Mouse (Mus musculus): ENCODE results near the gene Slc25a30. TPM values are rescaled to one million over a fixed set of nuclear protein-coding genes. Genes with fewer than 3 reads are reported as not detected.
A peak's percentile ranks its signal among the peaks of the same experiment; 100 is the strongest.

The Slc25a30 gene
- polyA plus RNA-seq, 1 experiment from 2014 or later: 6.0 TPM

DNA sequence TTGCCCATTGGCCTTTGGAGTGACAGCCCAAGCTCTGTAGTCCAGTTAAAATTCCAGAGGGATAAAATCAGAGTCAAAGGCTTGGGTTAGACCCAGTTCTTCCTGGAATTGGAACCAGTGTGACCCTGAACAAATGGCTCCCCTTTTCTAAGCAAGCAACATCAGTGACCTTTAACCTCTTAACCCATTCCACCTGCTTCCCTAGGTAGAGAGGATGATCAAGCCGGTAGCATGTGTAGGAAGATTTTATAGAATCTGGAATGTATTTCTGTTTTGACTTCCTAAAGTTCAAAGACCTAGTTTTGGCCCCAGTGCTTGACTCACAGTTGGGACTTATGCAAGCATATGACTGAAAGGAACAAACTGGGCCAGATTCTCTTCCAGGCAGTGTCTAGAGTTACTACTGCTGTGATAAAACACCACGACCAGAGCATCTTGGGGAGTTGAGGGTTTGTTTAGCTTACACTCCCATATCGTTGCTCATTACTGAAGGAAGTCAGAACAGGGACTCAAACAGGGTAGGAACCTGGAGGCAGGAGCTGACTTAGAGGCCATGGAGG lies 40.1 kb upstream of the Slc25a30 start:
- no peak overlapping the region for H3K4me2 ChIP-seq
- H3K36me3 ChIP-seq: no peaks in the 10 kb centered on the region
- H3K4me3 ChIP-seq: no peak overlapping the region
- no peak overlapping the region for H3K9ac ChIP-seq
- H3K27me3 ChIP-seq (replicated peaks): peaks cover 8% of the 10 kb centered on the region; the same call in 1 of the 2 replicates
- ATAC-seq (ENCODE audit: insufficient number of reproducible peaks, low FRiP score): no peak
- H3K27ac ChIP-seq (ENCODE audit: poor library complexity, severe bottlenecking): no peak overlapping the region
- H3K9me3 ChIP-seq (replicated peaks): no peaks in the 10 kb centered on the region
- WGBS: 67% methylated on average over 3 of the region's 3 CpGs
- H3K4me1 ChIP-seq (replicated peaks): peaks cover 14% of the 10 kb centered on the region

DNA sequence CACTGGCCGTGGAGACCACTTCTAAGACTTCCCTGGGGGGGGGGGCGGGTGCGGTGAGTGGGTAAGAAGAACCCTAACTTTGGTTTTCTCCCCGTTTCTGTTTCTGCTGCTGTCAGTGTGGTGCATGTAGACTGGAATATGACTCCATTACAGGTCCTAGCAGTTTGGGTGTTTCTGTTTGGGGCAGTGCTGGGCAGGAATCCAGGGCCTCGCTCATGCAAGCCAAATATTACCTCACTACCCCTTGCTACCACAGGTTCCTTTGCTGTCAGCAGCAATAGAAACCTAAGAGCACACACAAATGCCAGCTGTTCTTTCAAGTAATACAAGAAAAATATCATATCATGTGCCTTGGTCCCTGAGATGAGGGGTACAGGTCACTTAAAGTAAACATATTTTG lies 33.2 kb upstream of the Slc25a30 start:
- WGBS: 80% methylated on average over 5 of the region's 5 CpGs
- ATAC-seq (ENCODE audit: insufficient number of reproducible peaks, low FRiP score): no peak
- no peaks in the 10 kb centered on the region for H3K36me3 ChIP-seq
- H3K9me3 ChIP-seq (replicated peaks): no peaks in the 10 kb centered on the region
- H3K4me2 ChIP-seq: no peak overlapping the region
- no peak overlapping the region for H3K27ac ChIP-seq (ENCODE audit: poor library complexity, severe bottlenecking)
- H3K4me3 ChIP-seq: no peak overlapping the region
- H3K4me1 ChIP-seq (replicated peaks): peaks cover 4% of the 10 kb centered on the region; the same call in 1 of the 2 replicates
- no peak overlapping the region for H3K9ac ChIP-seq
- no peaks in the 10 kb centered on the region for H3K27me3 ChIP-seq (replicated peaks)

DNA sequence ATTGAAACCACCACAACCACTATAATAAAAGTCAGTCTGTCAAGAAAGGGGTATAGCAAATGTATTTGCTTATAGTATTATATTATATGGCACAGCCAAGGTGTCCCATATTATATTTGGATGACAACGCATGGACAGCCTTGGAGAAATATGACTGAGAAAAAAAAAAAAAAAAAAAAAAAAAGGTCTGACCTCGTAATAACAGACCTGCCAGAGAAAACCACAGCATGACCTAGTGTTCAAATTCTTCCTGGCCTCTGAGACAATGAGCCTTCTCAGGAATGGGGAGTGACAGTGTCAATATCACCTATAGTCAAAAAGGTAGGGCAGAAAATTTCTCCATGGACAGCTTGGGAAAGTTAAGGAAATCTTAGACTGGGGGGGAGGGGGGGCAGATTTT lies 32.5 kb upstream of the Slc25a30 start:
- no peak for ATAC-seq (ENCODE audit: insufficient number of reproducible peaks, low FRiP score)
- no peak overlapping the region for H3K4me3 ChIP-seq
- 79% methylated on average over 2 of the region's 2 CpGs for WGBS

DNA sequence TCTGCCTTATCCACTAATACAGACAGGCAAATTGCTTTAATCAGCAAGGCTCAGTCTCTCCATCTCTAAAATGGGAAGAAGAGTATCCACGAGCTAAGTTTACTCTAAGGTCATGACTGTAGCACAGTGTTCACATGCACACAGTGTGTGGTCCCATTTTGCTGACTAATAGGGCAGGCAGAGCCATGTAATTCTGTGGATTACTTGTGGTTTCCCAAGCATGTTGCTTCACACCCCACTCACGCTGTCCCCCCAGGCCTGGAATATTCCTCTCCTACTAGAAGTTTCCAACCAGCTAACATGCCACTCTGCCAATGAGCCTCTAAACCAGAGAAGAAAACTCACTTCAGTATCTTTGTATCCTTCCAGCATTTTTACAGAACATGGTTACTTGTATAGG lies 31.7 kb upstream of the Slc25a30 start:
- Histone ChIP-seq H3K4me2 (no peak overlapping the region), H3K4me3 (no peak overlapping the region), H3K4me1 (replicated peaks) (peaks cover 4% of the 10 kb centered on the region; the same call in 1 of the 2 replicates), H3K36me3 (no peaks in the 10 kb centered on the region), H3K27me3 (replicated peaks) (no peaks in the 10 kb centered on the region), H3K27ac (ENCODE audit: poor library complexity, severe bottlenecking) (no peak overlapping the region), H3K9me3 (replicated peaks) (no peaks in the 10 kb centered on the region), H3K9ac (no peak overlapping the region)
- WGBS: 82% methylated on average over 2 of the region's 2 CpGs
- no peak for ATAC-seq (ENCODE audit: insufficient number of reproducible peaks, low FRiP score)

More for the DNA sequence above, 32.5 kb upstream of the Slc25a30 start:
- H3K27me3 ChIP-seq (replicated peaks): no peaks in the 10 kb centered on the region
- no peak overlapping the region for H3K27ac ChIP-seq (ENCODE audit: poor library complexity, severe bottlenecking)
- H3K9ac ChIP-seq: no peak overlapping the region
- H3K4me2 ChIP-seq: no peak overlapping the region
- peaks cover 4% of the 10 kb centered on the region; the same call in 1 of the 2 replicates for H3K4me1 ChIP-seq (replicated peaks)
- H3K9me3 ChIP-seq (replicated peaks): no peaks in the 10 kb centered on the region
- no peaks in the 10 kb centered on the region for H3K36me3 ChIP-seq

DNA sequence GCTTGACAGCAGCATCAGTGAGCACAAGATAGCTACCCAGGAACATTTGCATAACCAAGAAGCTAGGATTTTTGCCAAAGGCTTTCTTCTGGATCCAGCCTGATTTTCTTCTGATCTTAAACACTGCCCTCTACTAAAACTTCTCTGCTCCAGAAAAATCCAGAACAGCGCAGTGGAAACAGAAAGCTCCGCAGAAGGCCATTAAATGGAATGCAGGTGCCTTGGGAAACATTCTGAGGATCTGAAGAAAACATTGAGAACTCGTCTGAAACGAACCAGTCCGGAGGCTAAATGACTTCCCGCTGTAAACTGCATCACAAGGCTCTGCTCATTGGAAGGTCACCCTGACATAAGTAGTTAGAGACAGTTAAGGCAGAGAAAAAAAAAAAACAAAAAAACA lies 23.1 kb upstream of the Slc25a30 start:
- WGBS: 82% methylated on average over 6 of the region's 6 CpGs
- H3K36me3 ChIP-seq: no peaks in the 10 kb centered on the region
- no peak for ATAC-seq (ENCODE audit: insufficient number of reproducible peaks, low FRiP score)

DNA sequence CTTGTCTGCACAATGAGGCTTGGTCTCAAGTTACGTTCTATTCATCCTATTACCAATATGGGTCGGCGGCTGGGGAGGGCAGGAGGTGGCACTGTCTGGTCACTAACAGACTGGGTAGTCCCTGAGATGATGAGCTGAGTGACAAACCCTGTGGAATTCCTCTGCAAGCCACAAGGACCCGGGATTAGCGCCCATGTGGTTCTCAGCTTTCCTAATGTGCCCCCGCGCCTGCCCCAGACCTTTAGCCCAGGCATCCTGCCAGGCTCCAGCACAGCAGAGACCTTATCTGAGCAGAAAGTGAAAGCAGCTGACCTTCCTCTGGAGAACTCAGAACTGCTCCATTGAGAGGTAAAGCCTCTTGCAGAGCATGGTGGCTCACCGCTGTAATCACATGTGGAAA lies 21.0 kb upstream of the Slc25a30 start:
- no peaks in the 10 kb centered on the region for H3K27me3 ChIP-seq (replicated peaks)
- H3K4me3 ChIP-seq: no peak overlapping the region
- WGBS: 42% methylated on average over 8 of the region's 8 CpGs
- H3K4me2 ChIP-seq: peak overlapping the region; percentile 15; the same call in 1 of the 2 replicates
- H3K9ac ChIP-seq: no peak overlapping the region
- no peaks in the 10 kb centered on the region for H3K9me3 ChIP-seq (replicated peaks)
- H3K27ac ChIP-seq (ENCODE audit: poor library complexity, severe bottlenecking): no peak overlapping the region; the same call in 1 of the 2 replicates
- no peaks in the 10 kb centered on the region for H3K36me3 ChIP-seq
- ATAC-seq (ENCODE audit: insufficient number of reproducible peaks, low FRiP score): peak; percentile 36; the same call in 1 of the 2 replicates
- peaks cover 21% of the 10 kb centered on the region for H3K4me1 ChIP-seq (replicated peaks)

More for the DNA sequence above, 23.1 kb upstream of the Slc25a30 start:
- H3K4me3 ChIP-seq: no peak overlapping the region
- no peaks in the 10 kb centered on the region for H3K9me3 ChIP-seq (replicated peaks)
- H3K27ac ChIP-seq (ENCODE audit: poor library complexity, severe bottlenecking): no peak overlapping the region
- no peak overlapping the region for H3K4me2 ChIP-seq
- no peak overlapping the region for H3K9ac ChIP-seq
- no peaks in the 10 kb centered on the region for H3K27me3 ChIP-seq (replicated peaks)
- peaks cover 8% of the 10 kb centered on the region for H3K4me1 ChIP-seq (replicated peaks)

DNA sequence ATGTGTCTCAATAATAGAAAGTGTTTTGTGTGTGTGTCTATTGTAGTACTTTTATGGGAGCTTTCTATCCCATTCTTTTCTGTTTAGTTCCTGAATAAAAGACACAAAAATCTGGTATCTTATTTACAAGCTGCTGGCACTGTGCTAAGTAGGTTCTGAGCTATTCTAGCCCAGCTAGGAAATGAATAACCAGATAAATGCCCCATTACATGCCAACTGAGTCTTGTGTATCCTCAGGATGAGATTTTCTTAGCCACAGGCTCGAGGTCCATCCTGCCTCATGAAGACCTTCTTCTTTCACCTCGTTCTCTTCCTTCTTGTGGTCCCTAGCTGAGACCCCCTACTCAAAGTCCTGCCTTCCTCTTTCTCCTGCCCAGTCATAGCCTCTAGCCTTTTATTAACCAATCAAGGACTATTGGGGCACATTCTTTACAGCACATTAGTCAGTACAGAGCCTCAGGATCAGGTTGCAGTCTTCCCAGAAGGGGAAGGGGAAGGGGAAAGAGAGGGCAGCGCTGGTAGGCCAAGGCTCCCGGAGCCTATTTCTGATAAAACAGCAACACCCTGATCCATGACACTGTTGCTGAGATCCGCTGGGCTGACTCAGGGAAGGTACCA lies 11.0 kb upstream of the Slc25a30 start:
- ATAC-seq (ENCODE audit: insufficient number of reproducible peaks, low FRiP score): no peak
- peaks cover 8% of the 10 kb centered on the region for H3K4me1 ChIP-seq (replicated peaks)

DNA sequence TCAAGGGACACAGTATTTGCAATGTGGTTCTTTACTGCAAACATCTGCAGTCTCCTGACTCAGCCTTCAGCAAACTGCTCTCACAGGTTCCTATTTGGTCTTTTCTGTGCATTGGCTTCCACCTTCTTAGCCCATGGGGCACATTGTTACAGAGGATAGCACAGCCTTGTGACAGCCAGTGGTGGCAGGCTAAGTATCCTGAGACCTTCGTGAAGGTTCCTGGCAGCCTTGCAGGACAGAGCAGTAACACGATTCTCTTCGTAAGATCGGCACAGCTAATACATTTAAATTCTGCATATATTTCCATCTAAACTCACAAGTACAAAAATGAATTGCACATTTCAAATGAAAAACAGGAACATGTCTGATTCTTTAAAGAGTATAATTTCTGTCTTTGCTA lies 9.1 kb upstream of the Slc25a30 start:
- Histone ChIP-seq H3K4me3 (no peak overlapping the region), H3K27ac (ENCODE audit: poor library complexity, severe bottlenecking) (no peak overlapping the region), H3K4me2 (no peak overlapping the region), H3K27me3 (replicated peaks) (no peaks in the 10 kb centered on the region), H3K36me3 (no peaks in the 10 kb centered on the region), H3K9me3 (replicated peaks) (no peaks in the 10 kb centered on the region), H3K4me1 (replicated peaks) (no peaks in the 10 kb centered on the region), H3K9ac (no peak overlapping the region)
- 80% methylated on average over 4 of the region's 4 CpGs for WGBS
- no peak for ATAC-seq (ENCODE audit: insufficient number of reproducible peaks, low FRiP score)

More for the DNA sequence above, 11.0 kb upstream of the Slc25a30 start:
- Histone ChIP-seq H3K36me3 (no peaks in the 10 kb centered on the region), H3K27ac (ENCODE audit: poor library complexity, severe bottlenecking) (no peak overlapping the region), H3K4me2 (no peak overlapping the region), H3K4me3 (no peak overlapping the region), H3K27me3 (replicated peaks) (no peaks in the 10 kb centered on the region), H3K9ac (no peak overlapping the region), H3K9me3 (replicated peaks) (no peaks in the 10 kb centered on the region)
- 45% methylated on average over 5 of the region's 5 CpGs for WGBS

DNA sequence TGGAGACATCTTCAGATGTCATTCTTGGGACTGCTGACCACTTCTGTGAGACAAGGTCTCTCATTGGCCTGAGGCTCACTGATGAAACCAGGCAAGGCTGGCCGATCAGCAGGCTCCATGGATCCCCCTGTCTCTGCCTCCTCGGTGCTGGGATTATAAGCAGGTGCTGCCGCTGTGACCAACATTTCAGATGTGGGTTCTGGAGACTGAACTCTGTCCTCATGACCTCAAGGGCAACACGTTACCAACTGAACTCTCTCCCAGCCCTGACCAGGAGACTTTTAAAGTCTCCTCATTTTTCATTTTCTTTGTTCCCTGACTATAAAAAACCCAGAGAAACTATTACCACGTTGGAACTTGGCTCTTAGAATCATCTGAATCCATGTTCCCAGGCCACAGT lies 7.9 kb upstream of the Slc25a30 start:
- WGBS: 75% methylated on average over 5 of the region's 5 CpGs
- no peak for ATAC-seq (ENCODE audit: insufficient number of reproducible peaks, low FRiP score)
- no peak overlapping the region for H3K27ac ChIP-seq (ENCODE audit: poor library complexity, severe bottlenecking)
- H3K4me1 ChIP-seq (replicated peaks): no peaks in the 10 kb centered on the region
- no peak overlapping the region for H3K9ac ChIP-seq
- no peak overlapping the region for H3K4me3 ChIP-seq
- no peak overlapping the region for H3K4me2 ChIP-seq
- no peaks in the 10 kb centered on the region for H3K9me3 ChIP-seq (replicated peaks)
- H3K36me3 ChIP-seq: no peaks in the 10 kb centered on the region
- no peaks in the 10 kb centered on the region for H3K27me3 ChIP-seq (replicated peaks)

DNA sequence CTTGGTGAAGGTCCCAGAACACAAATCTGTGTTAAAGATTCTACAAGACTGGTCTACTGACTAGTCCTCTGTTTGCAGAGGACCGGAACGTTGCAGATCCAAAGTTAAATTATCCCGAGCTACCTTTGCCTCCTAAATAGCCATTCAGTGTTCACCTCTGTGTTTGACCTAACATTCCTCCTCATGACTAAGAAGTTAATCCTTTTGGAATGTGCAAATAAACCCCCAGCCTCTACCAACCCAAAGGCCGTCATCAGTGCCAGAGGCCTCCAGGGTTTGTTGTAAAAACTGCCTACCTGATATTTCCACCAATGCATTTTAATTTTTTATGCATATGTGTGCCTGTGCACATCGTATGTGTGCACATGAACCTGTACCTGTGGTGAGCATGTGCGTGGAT lies 7.5 kb upstream of the Slc25a30 start:
- H3K4me3 ChIP-seq: no peak overlapping the region
- no peak for ATAC-seq (ENCODE audit: insufficient number of reproducible peaks, low FRiP score)
- no peaks in the 10 kb centered on the region for H3K4me1 ChIP-seq (replicated peaks)
- no peak overlapping the region for H3K27ac ChIP-seq (ENCODE audit: poor library complexity, severe bottlenecking)
- no peak overlapping the region for H3K9ac ChIP-seq
- H3K36me3 ChIP-seq: no peaks in the 10 kb centered on the region
- no peaks in the 10 kb centered on the region for H3K9me3 ChIP-seq (replicated peaks)
- WGBS: 78% methylated on average over 6 of the region's 6 CpGs
- H3K4me2 ChIP-seq: no peak overlapping the region
- H3K27me3 ChIP-seq (replicated peaks): no peaks in the 10 kb centered on the region

DNA sequence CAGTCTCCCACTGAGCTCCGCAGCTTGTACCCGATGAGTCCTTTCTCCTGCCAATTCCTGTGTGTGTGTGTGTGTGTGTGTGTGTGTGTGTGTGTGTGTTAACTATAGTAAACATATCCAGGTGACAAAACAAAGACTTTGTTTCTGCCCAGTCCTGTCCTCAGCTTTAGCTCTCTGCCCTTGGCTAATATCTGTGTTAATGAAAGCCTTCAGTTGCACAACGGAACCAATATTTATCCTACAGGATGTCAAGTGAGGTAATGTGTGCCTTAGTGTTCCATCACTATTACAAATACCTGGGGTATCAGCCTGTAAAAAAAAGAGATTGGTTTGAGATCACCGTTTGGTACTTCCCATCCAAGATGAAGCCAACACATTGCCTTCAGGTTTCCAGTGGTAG lies 6.3 kb upstream of the Slc25a30 start:
- Histone ChIP-seq H3K27me3 (replicated peaks) (no peaks in the 10 kb centered on the region; the same call in 1 of the 2 replicates), H3K4me1 (replicated peaks) (no peaks in the 10 kb centered on the region), H3K4me3 (no peak overlapping the region), H3K4me2 (no peak overlapping the region), H3K9ac (no peak overlapping the region), H3K27ac (ENCODE audit: poor library complexity, severe bottlenecking) (no peak overlapping the region), H3K9me3 (replicated peaks) (no peaks in the 10 kb centered on the region), H3K36me3 (no peaks in the 10 kb centered on the region)
- no peak for ATAC-seq (ENCODE audit: insufficient number of reproducible peaks, low FRiP score)
- 87% methylated on average over 4 of the region's 4 CpGs for WGBS

DNA sequence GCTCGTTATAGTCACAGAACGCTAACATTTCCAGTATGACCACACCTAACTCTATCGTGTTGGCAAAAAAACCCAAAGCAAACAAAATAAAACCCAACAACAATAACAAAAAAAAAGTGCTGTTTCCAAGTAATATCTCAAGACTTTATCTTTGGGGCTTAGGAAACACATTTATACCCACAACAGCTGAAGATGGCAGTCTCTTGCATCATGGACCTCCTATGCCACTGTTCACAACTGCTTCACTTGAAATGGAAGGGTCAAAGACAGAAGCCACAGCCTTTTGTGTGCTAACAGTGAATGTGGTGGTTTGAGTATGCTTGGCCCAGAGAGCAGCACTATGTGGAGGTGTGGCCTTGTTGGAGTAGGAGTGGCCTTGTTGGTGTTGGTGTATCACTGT lies 4.5 kb upstream of the Slc25a30 start:
- Histone ChIP-seq H3K36me3 (no peaks in the 10 kb centered on the region), H3K4me3 (no peak overlapping the region), H3K27me3 (replicated peaks) (no peaks in the 10 kb centered on the region; the same call in 1 of the 2 replicates), H3K27ac (ENCODE audit: poor library complexity, severe bottlenecking) (no peak overlapping the region), H3K4me2 (no peak overlapping the region), H3K9ac (no peak overlapping the region), H3K9me3 (replicated peaks) (no peaks in the 10 kb centered on the region), H3K4me1 (replicated peaks) (0 out of 2 replicates have a peak, but pooled peaks cover 3% of the 10 kb centered on the region)
- WGBS: 84% methylated on average over 3 of the region's 3 CpGs
- no peak for ATAC-seq (ENCODE audit: insufficient number of reproducible peaks, low FRiP score)
